Mouse (Mus musculus): ENCODE results near the gene Ern1.

GRCm38 (mm10) chr11:106461145-106461932, 26.3 kb downstream of the Ern1 start:
- no peak for TF ChIP-seq CTCF (IDR thresholded peaks at IDR 0.05; ENCODE audit: low read depth)
- no peak for TF ChIP-seq EP300 (IDR thresholded peaks at IDR 0.05; ENCODE audit: low read depth)
